Mouse (Mus musculus): Measurements from ENCODE around the gene Orc1. TPM values are rescaled to one million over a fixed set of nuclear protein-coding genes. Genes with fewer than 3 reads are reported as not detected.

Gene Orc1
- polyA plus RNA-seq, 1 experiment from 2014 or later, result 1.6 TPM

- no peaks in the 10 kb centered on the region for H3K27me3 ChIP-seq
- WGBS, result 73% methylated on average over 2 of the region's 2 CpGs
- no peak for ATAC-seq (ENCODE audit: low FRiP score, low read depth)
Observed at GRCm38 (mm10) chr4:108664407-108664806, 85.2 kb downstream of the Orc1 start.

More at GRCm38 (mm10) chr4:108664407-108664806, 85.2 kb downstream of the Orc1 start:
- no peak overlapping the region for H3K4me3 ChIP-seq
- H3K27ac ChIP-seq (replicated peaks), result no peak overlapping the region
- H3K36me3 ChIP-seq, result peaks cover 26% of the 10 kb centered on the region
- H3K9me3 ChIP-seq, result no peaks in the 10 kb centered on the region
- H3K9ac ChIP-seq, result no peak overlapping the region
- no peaks in the 10 kb centered on the region for H3K4me1 ChIP-seq (replicated peaks)
- H3K4me2 ChIP-seq, result no peak overlapping the region

Other genes with a start within 250 kb of the Orc1 start
- gene Shisal2a, start 196.1 kb upstream of the Orc1 start, polyA plus RNA-seq (2015; fragmentation: Nextera tagmentation; extraction: Ambion mirVana), result 4.6 and 4.7 TPM in 2 replicates
- 32.3 and 34.0 TPM in 2 replicates for gene Gpx7, start 172.5 kb upstream of the Orc1 start, polyA plus RNA-seq (2015; fragmentation: Nextera tagmentation; extraction: Ambion mirVana)
- 47.1 and 49.3 TPM in 2 replicates for gene Tut4, start 120.0 kb upstream of the Orc1 start, polyA plus RNA-seq (2015; fragmentation: Nextera tagmentation; extraction: Ambion mirVana)
- gene Prpf38a, start 87 bp upstream of the Orc1 start, polyA plus RNA-seq (2015; fragmentation: Nextera tagmentation; extraction: Ambion mirVana), result 74.4 and 77.3 TPM in 2 replicates
- 19.5 and 20.3 TPM in 2 replicates for gene Cc2d1b, start 40.5 kb downstream of the Orc1 start, polyA plus RNA-seq (2015; fragmentation: Nextera tagmentation; extraction: Ambion mirVana)
- 1.7 and 1.9 TPM in 2 replicates for gene 3110021N24Rik, start 140.2 kb downstream of the Orc1 start, polyA plus RNA-seq (2015; fragmentation: Nextera tagmentation; extraction: Ambion mirVana)
- gene Zfyve9, start 201.4 kb downstream of the Orc1 start, polyA plus RNA-seq (2015; fragmentation: Nextera tagmentation; extraction: Ambion mirVana), result 5.2 and 6.6 TPM in 2 replicates